Mouse (Mus musculus): ENCODE results near the gene Zfp318.

The Zfp318 gene

DNA sequence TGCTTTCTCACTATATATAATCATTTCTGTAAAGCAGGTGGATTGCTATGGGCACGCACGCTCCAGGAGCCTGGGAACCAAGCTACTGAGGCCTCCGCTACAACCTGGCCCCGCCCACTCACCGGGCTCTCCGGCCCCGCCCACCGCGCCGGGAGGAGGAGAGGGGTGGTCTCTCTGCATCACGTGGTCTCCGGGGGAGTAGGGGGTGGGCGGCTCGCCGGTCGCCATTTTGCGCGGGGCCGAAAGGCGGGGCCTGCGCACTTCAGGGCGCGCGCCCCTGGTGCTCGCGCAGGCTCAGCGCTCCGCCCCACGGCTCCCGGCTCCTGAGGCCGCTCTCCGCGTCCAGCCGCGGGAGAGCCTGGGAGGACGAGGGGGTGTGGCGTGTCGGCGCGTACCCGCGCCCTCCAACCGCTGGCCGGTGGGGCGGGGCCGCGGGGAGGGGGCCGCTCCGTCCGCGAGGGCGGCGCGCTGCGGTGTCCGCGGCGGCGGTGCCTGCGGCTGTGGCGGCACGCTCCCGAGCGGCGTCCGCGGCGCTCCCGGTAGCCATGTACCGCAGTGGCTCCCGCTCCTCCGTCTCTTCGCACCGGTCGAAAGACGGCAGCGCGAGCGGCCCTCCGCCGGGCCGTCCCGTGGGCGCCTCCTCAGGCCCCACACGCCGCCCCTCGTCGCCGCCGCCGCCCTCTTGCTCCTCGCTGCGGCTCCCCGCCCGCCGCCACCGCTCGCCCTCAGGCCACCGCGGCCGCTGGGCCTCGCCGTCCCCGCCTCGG, at the start of gene Zfp318:
Gene Zfp318 (plus strand): TSS at position 438 of the 767 bp plus-strand sequence.
- peak; percentile 93 to 95 for DNase-seq (ENCODE audit: low spot score in 2 of 2)

DNA sequence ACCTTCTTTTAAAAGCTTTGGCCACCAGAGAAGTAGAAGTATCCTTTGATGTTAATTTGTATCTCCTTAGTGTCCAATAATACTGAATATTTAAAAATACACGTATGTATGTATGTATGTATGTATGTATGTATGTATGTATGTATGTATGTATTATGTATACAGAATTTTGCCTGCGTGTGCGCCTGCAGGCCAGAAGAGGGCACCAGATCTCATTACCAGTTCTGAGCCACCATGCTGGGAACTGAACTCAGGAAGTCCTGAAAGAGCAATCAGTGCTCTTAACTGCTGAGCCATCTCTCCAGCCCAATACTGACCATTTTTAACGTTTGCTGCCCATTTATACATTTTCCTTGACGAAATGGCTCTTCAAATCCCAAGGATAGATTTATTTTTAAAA, 47.1 kb upstream of the Zfp318 start:
- no peak for DNase-seq (ENCODE audit: low spot score in 2 of 2)

GRCm38 (mm10) chr17:46341208-46341607, 42.3 kb upstream of the Zfp318 start:
- DNase-seq (ENCODE audit: low spot score in 2 of 2) = no peak

DNA sequence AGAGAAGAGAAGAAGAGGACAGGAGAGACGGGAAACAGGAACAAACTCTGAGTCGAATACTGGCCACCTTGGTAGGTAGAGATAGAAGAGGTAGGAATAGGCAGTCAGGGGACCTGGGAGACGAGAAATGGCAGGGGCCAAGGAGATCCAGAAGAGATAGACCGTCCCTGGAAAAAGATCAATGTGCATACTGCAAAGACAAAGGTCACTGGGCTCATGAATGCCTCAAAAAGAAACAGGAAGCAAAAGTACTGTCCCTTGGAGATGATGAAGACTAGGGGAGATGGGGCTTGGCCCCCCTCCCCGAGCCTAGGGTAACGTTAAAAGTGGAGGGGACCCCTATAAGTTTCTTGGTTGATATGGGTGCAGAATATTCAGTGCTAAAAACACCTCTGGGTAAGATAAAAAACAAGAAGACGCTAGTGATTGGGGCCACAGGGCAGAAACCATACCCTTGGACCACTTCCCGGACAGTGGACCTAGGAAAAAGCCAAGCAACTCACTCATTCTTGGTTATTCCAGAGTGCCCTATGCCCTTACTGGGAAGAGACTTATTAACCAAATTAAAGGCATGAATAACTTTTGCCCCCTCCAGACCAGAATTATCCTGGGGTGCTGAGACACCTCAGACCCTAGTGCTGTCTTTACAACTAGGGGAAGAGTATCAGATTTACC, 32.4 kb upstream of the Zfp318 start:
- DNase-seq (ENCODE audit: low spot score in 2 of 2) = no peak

DNA sequence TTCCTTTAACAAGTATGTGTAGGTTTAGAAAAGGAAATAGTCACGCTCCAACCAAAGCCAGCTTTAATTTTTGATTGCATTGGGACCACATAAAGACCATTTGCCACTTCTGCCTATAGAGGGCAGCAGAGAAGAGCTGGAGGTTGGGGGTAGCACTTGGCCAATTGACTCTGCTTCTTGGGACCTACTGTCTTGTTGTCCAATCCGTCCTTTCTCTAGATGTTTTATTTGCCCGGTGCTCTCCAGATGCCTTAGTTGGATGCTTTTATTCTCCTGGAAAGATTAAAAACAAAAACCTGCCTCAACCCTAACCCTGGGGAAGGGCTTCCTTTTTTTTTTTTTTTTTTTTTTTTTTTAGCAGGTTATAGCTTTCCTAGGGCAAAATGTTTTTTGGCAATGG, 11.7 kb upstream of the Zfp318 start:
- DNase-seq (ENCODE audit: low spot score in 2 of 2) = no peak

GRCm38 (mm10) chr17:46378564-46378963, 5.0 kb upstream of the Zfp318 start:
- DNase-seq (ENCODE audit: low spot score in 2 of 2) = no peak

- DNase-seq (ENCODE audit: low spot score in 2 of 2) = peak in 1 of 2 experiments; percentile 31
Measured at GRCm38 (mm10) chr17:46384061-46384801, 700 bp downstream of the Zfp318 start.

DNA sequence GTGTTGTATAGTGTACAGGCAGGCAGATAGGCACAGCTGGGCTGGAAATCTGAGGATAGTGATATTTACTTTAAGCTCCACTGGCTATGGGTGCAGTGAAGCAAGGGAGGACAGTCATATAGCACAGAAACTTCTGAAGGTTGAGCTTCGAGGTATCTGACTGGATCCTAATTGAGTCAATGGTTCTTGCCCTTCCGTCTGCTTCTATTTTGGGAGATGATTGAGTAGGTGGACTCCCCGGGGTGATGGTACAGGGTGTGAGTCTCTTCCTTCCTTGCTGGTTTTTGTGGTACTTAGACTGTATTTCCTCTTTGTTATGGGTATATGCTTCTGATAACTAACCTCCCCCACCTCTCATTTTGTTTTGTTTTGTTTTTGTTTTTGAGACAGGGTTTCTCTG, 4.7 kb downstream of the Zfp318 start:
- no peak for DNase-seq (ENCODE audit: low spot score in 2 of 2)

- no peak for DNase-seq (ENCODE audit: low spot score in 2 of 2)
Measured at GRCm38 (mm10) chr17:46393012-46393411, 9.5 kb downstream of the Zfp318 start.

- DNase-seq (ENCODE audit: low spot score in 2 of 2) = no peak
Measured at GRCm38 (mm10) chr17:46394631-46395030, 11.1 kb downstream of the Zfp318 start.

DNA sequence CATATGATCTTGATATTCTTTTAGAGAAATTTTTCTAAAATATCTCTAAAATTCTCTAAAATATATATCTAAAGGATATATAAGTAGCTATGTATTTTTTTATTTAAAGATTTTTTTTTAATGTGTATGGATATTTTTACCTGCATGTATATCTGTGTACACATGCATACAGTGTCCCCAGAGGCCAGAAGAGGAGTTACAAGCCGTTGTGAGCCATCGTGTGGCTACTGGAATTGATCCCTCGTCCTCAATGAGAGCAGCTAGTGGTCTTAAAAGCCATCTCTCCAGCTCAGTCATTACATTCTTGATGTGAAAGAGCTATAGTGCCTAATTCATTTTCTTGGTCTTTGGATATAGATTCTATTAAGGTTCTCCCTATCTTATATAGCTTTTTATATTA, 24.9 kb downstream of the Zfp318 start:
- no peak for DNase-seq (ENCODE audit: low spot score in 2 of 2)

GRCm38 (mm10) chr17:46418628-46419027, 35.1 kb downstream of the Zfp318 start:
- DNase-seq (ENCODE audit: low spot score in 2 of 2) = no peak

GRCm38 (mm10) chr17:46419717-46420116, 36.2 kb downstream of the Zfp318 start:
- DNase-seq (ENCODE audit: low spot score in 2 of 2) = no peak

GRCm38 (mm10) chr17:46426496-46426895, 43.0 kb downstream of the Zfp318 start:
- DNase-seq (ENCODE audit: low spot score in 2 of 2) = no peak

GRCm38 (mm10) chr17:46428761-46429414, 45.4 kb downstream of the Zfp318 start, which contains the start of gene Crip3:
Gene Crip3 (plus strand): TSS chr17:46428926.
- no peak for DNase-seq (ENCODE audit: low spot score in 2 of 2)

DNA sequence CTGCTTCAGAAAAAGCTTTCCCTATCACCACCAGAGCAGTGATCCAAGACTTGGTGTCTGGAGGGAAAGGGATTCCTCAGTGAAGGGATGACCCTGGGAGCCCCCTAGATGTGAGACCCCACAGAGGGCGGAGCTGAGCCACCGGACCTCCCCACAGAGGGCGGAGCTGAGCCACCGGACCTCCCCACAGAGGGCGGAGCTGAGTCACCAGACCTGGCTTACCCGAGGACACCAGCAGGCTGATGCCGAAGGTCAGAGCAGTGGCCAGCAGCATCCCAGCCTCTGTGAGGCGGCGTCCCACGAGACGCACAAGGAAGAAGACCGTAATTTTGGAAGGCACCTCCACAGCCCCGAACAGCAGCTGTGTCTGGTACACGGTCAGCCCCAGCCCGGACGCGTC, 50.1 kb downstream of the Zfp318 start:
- peak in 1 of 2 experiments; percentile 11 for DNase-seq (ENCODE audit: low spot score in 2 of 2)

GRCm38 (mm10) chr17:46436672-46437366, 53.3 kb downstream of the Zfp318 start:
- DNase-seq (ENCODE audit: low spot score in 2 of 2) = no peak

GRCm38 (mm10) chr17:46438298-46438873, 54.9 kb downstream of the Zfp318 start, which contains the start of gene Slc22a7:
Gene Slc22a7 (minus strand): TSS chr17:46438457.
- DNase-seq (ENCODE audit: low spot score in 2 of 2) = no peak

GRCm38 (mm10) chr17:46439176-46439575, 55.6 kb downstream of the Zfp318 start:
- DNase-seq (ENCODE audit: low spot score in 2 of 2) = no peak

GRCm38 (mm10) chr17:46444839-46445579, 61.5 kb downstream of the Zfp318 start:
- DNase-seq (ENCODE audit: low spot score in 2 of 2) = no peak
